Mouse (Mus musculus): ENCODE results near the gene Prr5l. TPM values are rescaled to one million over a fixed set of nuclear protein-coding genes. Genes with fewer than 3 reads are reported as not detected.

Prr5l gene
- polyA plus RNA-seq, 1 experiment from 2014 or later: 38.1 TPM

GRCm38 (mm10) chr2:101723333-101723881 is 159.4 kb downstream of the Prr5l start:
- ATAC-seq (replicated peaks; ENCODE audit: low FRiP score, low read depth) (no peak), DNase-seq (ENCODE audit: low spot score) (no peak)
- Histone ChIP-seq H3K27ac (no peak overlapping the region), H3K27me3 (ENCODE audit: insufficient read depth, low read length) (no peaks in the 10 kb centered on the region), H3K9me3 (replicated peaks; ENCODE audit: low read length) (no peaks in the 10 kb centered on the region), H3K36me3 (ENCODE audit: insufficient read depth, low read length) (peaks cover 22% of the 10 kb centered on the region; the same call in 1 of the 2 replicates), H3K4me2 (ENCODE audit: low read length) (no peak overlapping the region), H3K4me1 (replicated peaks; ENCODE audit: insufficient read depth, low read length) (0 out of 2 replicates have a peak, but pooled peaks cover 4% of the 10 kb centered on the region), H3K9ac (ENCODE audit: low read depth, low read length) (no peak overlapping the region), H3K4me3 (replicated peaks; ENCODE audit: low read depth, low read length) (no peak overlapping the region)
- TF ChIP-seq CTCF (IDR thresholded peaks at IDR 0.05; ENCODE audit: low read depth): no peak
- WGBS: 66% methylated on average over 10 of the region's 10 CpGs

GRCm38 (mm10) chr2:101722370-101723332 is 160.2 kb downstream of the Prr5l start:
- 61% methylated on average over 8 of the region's 8 CpGs for WGBS
- peak; percentile 60 for DNase-seq (ENCODE audit: low spot score)
- peaks cover 18% of the 10 kb centered on the region; the same call in 1 of the 2 replicates for H3K36me3 ChIP-seq (ENCODE audit: insufficient read depth, low read length)
- TF ChIP-seq CTCF (IDR thresholded peaks at IDR 0.05; ENCODE audit: low read depth): no peak
- no peak overlapping the region for H3K4me2 ChIP-seq (ENCODE audit: low read length)
- no peak overlapping the region for H3K9ac ChIP-seq (ENCODE audit: low read depth, low read length)
- H3K4me3 ChIP-seq (replicated peaks; ENCODE audit: low read depth, low read length): no peak overlapping the region
- peak overlapping the region; percentile 58; the same call in 1 of the 2 replicates for H3K27ac ChIP-seq
- no peaks in the 10 kb centered on the region for H3K27me3 ChIP-seq (ENCODE audit: insufficient read depth, low read length)
- H3K4me1 ChIP-seq (replicated peaks; ENCODE audit: insufficient read depth, low read length): 0 out of 2 replicates have a peak, but pooled peaks cover 4% of the 10 kb centered on the region
- no peak for ATAC-seq (replicated peaks; ENCODE audit: low FRiP score, low read depth)
- H3K9me3 ChIP-seq (replicated peaks; ENCODE audit: low read length): no peaks in the 10 kb centered on the region

GRCm38 (mm10) chr2:101721835-101722234 is 161.0 kb downstream of the Prr5l start:
- Histone ChIP-seq H3K4me3 (replicated peaks; ENCODE audit: low read depth, low read length) (no peak overlapping the region), H3K4me2 (ENCODE audit: low read length) (no peak overlapping the region), H3K9me3 (replicated peaks; ENCODE audit: low read length) (no peaks in the 10 kb centered on the region), H3K9ac (ENCODE audit: low read depth, low read length) (no peak overlapping the region), H3K27ac (no peak overlapping the region), H3K27me3 (ENCODE audit: insufficient read depth, low read length) (no peaks in the 10 kb centered on the region), H3K4me1 (replicated peaks; ENCODE audit: insufficient read depth, low read length) (0 out of 2 replicates have a peak, but pooled peaks cover 4% of the 10 kb centered on the region), H3K36me3 (ENCODE audit: insufficient read depth, low read length) (peaks cover 16% of the 10 kb centered on the region)
- ATAC-seq (replicated peaks; ENCODE audit: low FRiP score, low read depth): no peak
- no peak for TF ChIP-seq CTCF (IDR thresholded peaks at IDR 0.05; ENCODE audit: low read depth)
- no peak for DNase-seq (ENCODE audit: low spot score)
- WGBS: 81% methylated on average over 4 of the region's 4 CpGs

- H3K9ac ChIP-seq (ENCODE audit: low read depth, low read length): no peak overlapping the region
- no peak for TF ChIP-seq CTCF (IDR thresholded peaks at IDR 0.05; ENCODE audit: low read depth)
- H3K27ac ChIP-seq: no peak overlapping the region
- H3K36me3 ChIP-seq (ENCODE audit: insufficient read depth, low read length): peaks cover 17% of the 10 kb centered on the region; the same call in 1 of the 2 replicates
- H3K4me3 ChIP-seq (replicated peaks; ENCODE audit: low read depth, low read length): no peak overlapping the region
- no peak for ATAC-seq (replicated peaks; ENCODE audit: low FRiP score, low read depth)
- WGBS: 62% methylated on average over 13 of the region's 13 CpGs
- no peaks in the 10 kb centered on the region for H3K9me3 ChIP-seq (replicated peaks; ENCODE audit: low read length)
- no peak overlapping the region for H3K4me2 ChIP-seq (ENCODE audit: low read length)
- DNase-seq (ENCODE audit: low spot score): no peak
- no peaks in the 10 kb centered on the region for H3K27me3 ChIP-seq (ENCODE audit: insufficient read depth, low read length)
- H3K4me1 ChIP-seq (replicated peaks; ENCODE audit: insufficient read depth, low read length): no peaks in the 10 kb centered on the region
Observed at GRCm38 (mm10) chr2:101717162-101717561, 165.7 kb downstream of the Prr5l start.

GRCm38 (mm10) chr2:101715650-101716323 is 167.0 kb downstream of the Prr5l start:
- ATAC-seq (replicated peaks; ENCODE audit: low FRiP score, low read depth) (no peak), DNase-seq (ENCODE audit: low spot score) (peak; percentile 31)
- peak; percentile 64 for TF ChIP-seq CTCF (IDR thresholded peaks at IDR 0.05; ENCODE audit: low read depth)
- H3K9ac ChIP-seq (ENCODE audit: low read depth, low read length): no peak overlapping the region
- H3K4me1 ChIP-seq (replicated peaks; ENCODE audit: insufficient read depth, low read length): no peaks in the 10 kb centered on the region
- 85% methylated on average over 8 of the region's 8 CpGs for WGBS
- H3K36me3 ChIP-seq (ENCODE audit: insufficient read depth, low read length): peaks cover 13% of the 10 kb centered on the region; the same call in 1 of the 2 replicates
- H3K4me3 ChIP-seq (replicated peaks; ENCODE audit: low read depth, low read length): no peak overlapping the region
- H3K27ac ChIP-seq: no peak overlapping the region
- no peaks in the 10 kb centered on the region for H3K9me3 ChIP-seq (replicated peaks; ENCODE audit: low read length)
- H3K4me2 ChIP-seq (ENCODE audit: low read length): no peak overlapping the region
- no peaks in the 10 kb centered on the region for H3K27me3 ChIP-seq (ENCODE audit: insufficient read depth, low read length)

GRCm38 (mm10) chr2:101711608-101712007 is 171.2 kb downstream of the Prr5l start:
- Histone ChIP-seq H3K27ac (no peak overlapping the region), H3K4me2 (ENCODE audit: low read length) (no peak overlapping the region), H3K9ac (ENCODE audit: low read depth, low read length) (no peak overlapping the region), H3K36me3 (ENCODE audit: insufficient read depth, low read length) (peaks cover 8% of the 10 kb centered on the region; the same call in 1 of the 2 replicates), H3K9me3 (replicated peaks; ENCODE audit: low read length) (no peaks in the 10 kb centered on the region), H3K4me3 (replicated peaks; ENCODE audit: low read depth, low read length) (no peak overlapping the region), H3K4me1 (replicated peaks; ENCODE audit: insufficient read depth, low read length) (no peaks in the 10 kb centered on the region), H3K27me3 (ENCODE audit: insufficient read depth, low read length) (no peaks in the 10 kb centered on the region)
- DNase-seq (ENCODE audit: low spot score) (no peak), ATAC-seq (replicated peaks; ENCODE audit: low FRiP score, low read depth) (peak; percentile 78)
- WGBS: 83% methylated on average over 3 of the region's 3 CpGs
- TF ChIP-seq CTCF (IDR thresholded peaks at IDR 0.05; ENCODE audit: low read depth): no peak

All from kidney, postnatal 0 days (tissue).